Mouse (Mus musculus): ENCODE measurements around the gene Eif2b5. TPM values are rescaled to one million over a fixed set of nuclear protein-coding genes. Genes with fewer than 3 reads are reported as not detected.

Gene Eif2b5
- polyA plus RNA-seq, 1 experiment: 38.7 TPM

GRCm38 (mm10) chr16:20537601-20538320 is 39.1 kb downstream of the Eif2b5 start:
- H3K27ac ChIP-seq (ENCODE audit: control insufficient read depth, insufficient read depth, low read depth, low read length): no peak overlapping the region
- no peaks in the 10 kb centered on the region for H3K27me3 ChIP-seq (ENCODE audit: control insufficient read depth, insufficient read depth, low read length)
- no peaks in the 10 kb centered on the region for H3K36me3 ChIP-seq (ENCODE audit: control insufficient read depth, insufficient read depth, low read length)
- H3K4me3 ChIP-seq (ENCODE audit: control insufficient read depth, low read depth, low read length): no peak overlapping the region
- TF ChIP-seq CTCF (IDR thresholded peaks at IDR 0.05; ENCODE audit: control insufficient read depth, insufficient read depth, insufficient replicate concordance, low read depth, low read length) (no peak), POLR2A (IDR thresholded peaks at IDR 0.05; ENCODE audit: control insufficient read depth, low read depth, low read length) (no peak)
- H3K4me1 ChIP-seq (ENCODE audit: control insufficient read depth, insufficient read depth, low read length): peaks cover 3% of the 10 kb centered on the region; the same call in 1 of the 2 replicates

DNA sequence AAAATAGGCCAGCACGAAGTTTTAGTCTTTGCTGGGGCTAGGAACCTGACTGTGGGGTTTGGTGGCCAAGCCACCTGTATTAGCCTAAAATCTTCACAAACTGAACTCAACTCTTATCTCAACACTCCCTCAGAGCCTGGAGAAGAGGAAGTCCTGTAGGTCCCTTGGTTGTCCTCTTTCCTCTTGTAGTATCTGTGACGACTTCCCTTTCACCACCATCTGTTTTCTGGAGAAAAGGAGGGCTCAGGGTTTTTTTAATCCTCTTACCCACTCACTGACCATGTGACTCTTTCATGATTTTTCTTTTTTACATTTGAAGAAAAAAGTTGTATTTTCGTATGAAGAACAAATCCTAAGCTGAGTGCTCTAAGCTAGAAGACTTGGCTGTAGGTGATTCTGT is 41.0 kb downstream of the Eif2b5 start:
- no peaks in the 10 kb centered on the region for H3K36me3 ChIP-seq (ENCODE audit: control insufficient read depth, insufficient read depth, low read length)
- no peaks in the 10 kb centered on the region for H3K27me3 ChIP-seq (ENCODE audit: control insufficient read depth, insufficient read depth, low read length)
- H3K27ac ChIP-seq (ENCODE audit: control insufficient read depth, insufficient read depth, low read depth, low read length): no peak overlapping the region
- H3K4me1 ChIP-seq (ENCODE audit: control insufficient read depth, insufficient read depth, low read length): peaks cover 3% of the 10 kb centered on the region; the same call in 1 of the 2 replicates
- TF ChIP-seq CTCF (IDR thresholded peaks at IDR 0.05; ENCODE audit: control insufficient read depth, insufficient read depth, insufficient replicate concordance, low read depth, low read length): no peak
- H3K4me3 ChIP-seq (ENCODE audit: control insufficient read depth, low read depth, low read length): no peak overlapping the region

GRCm38 (mm10) chr16:20540438-20540837 is 41.8 kb downstream of the Eif2b5 start:
- Histone ChIP-seq H3K4me1 (ENCODE audit: control insufficient read depth, insufficient read depth, low read length) (peaks cover 3% of the 10 kb centered on the region; the same call in 1 of the 2 replicates), H3K27me3 (ENCODE audit: control insufficient read depth, insufficient read depth, low read length) (no peaks in the 10 kb centered on the region), H3K27ac (ENCODE audit: control insufficient read depth, insufficient read depth, low read depth, low read length) (no peak overlapping the region), H3K36me3 (ENCODE audit: control insufficient read depth, insufficient read depth, low read length) (no peaks in the 10 kb centered on the region), H3K4me3 (ENCODE audit: control insufficient read depth, low read depth, low read length) (no peak overlapping the region)
- TF ChIP-seq CTCF (IDR thresholded peaks at IDR 0.05; ENCODE audit: control insufficient read depth, insufficient read depth, insufficient replicate concordance, low read depth, low read length): no peak
- no peak for TF ChIP-seq POLR2A (IDR thresholded peaks at IDR 0.05; ENCODE audit: control insufficient read depth, low read depth, low read length)

DNA sequence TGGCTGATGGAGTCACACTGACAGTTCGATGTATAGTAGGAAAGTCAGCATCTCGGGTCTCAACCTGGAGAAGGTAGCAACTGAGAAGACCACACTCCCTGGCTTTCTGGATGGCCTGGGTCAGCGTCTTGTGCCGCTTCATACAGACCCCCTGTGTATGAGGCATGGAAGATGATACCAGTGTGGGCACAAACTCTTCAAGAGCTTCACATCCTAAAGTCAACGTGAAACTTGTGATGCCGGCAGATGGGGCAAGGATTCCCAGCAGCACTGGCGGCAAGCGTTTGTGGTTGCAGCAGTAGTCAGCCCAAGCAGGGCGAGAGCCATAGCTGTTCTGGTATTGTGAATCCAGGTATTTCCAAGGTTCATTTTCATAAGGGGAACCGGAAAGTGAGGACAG is 47.1 kb downstream of the Eif2b5 start:
- Histone ChIP-seq H3K36me3 (ENCODE audit: control insufficient read depth, insufficient read depth, low read length) (peaks cover 2% of the 10 kb centered on the region; the same call in 1 of the 2 replicates), H3K4me1 (ENCODE audit: control insufficient read depth, insufficient read depth, low read length) (peaks cover 4% of the 10 kb centered on the region), H3K27me3 (ENCODE audit: control insufficient read depth, insufficient read depth, low read length) (no peaks in the 10 kb centered on the region), H3K4me3 (ENCODE audit: control insufficient read depth, low read depth, low read length) (no peak overlapping the region), H3K27ac (ENCODE audit: control insufficient read depth, insufficient read depth, low read depth, low read length) (no peak overlapping the region)
- no peak for TF ChIP-seq POLR2A (IDR thresholded peaks at IDR 0.05; ENCODE audit: control insufficient read depth, low read depth, low read length)
- TF ChIP-seq CTCF (IDR thresholded peaks at IDR 0.05; ENCODE audit: control insufficient read depth, insufficient read depth, insufficient replicate concordance, low read depth, low read length): no peak

- Histone ChIP-seq H3K36me3 (ENCODE audit: control insufficient read depth, insufficient read depth, low read length) (peaks cover 2% of the 10 kb centered on the region; the same call in 1 of the 2 replicates), H3K27ac (ENCODE audit: control insufficient read depth, insufficient read depth, low read depth, low read length) (peak overlapping the region; percentile 95; the same call in 1 of the 2 replicates)
- TF ChIP-seq POLR2A (IDR thresholded peaks at IDR 0.05; ENCODE audit: control insufficient read depth, low read depth, low read length) (no peak), CTCF (IDR thresholded peaks at IDR 0.05; ENCODE audit: control insufficient read depth, insufficient read depth, insufficient replicate concordance, low read depth, low read length) (no peak)
These were observed 48.8 kb downstream of the Eif2b5 start for GRCm38 (mm10) chr16:20547423-20547822.

GRCm38 (mm10) chr16:20548096-20548948 is 49.7 kb downstream of the Eif2b5 start, which contains the start of gene Abcf3:
Abcf3 (plus strand) TSS chr16:20548577.
- TF ChIP-seq POLR2A (IDR thresholded peaks at IDR 0.05; ENCODE audit: control insufficient read depth, low read depth, low read length) (peak; percentile 98), CTCF (IDR thresholded peaks at IDR 0.05; ENCODE audit: control insufficient read depth, insufficient read depth, insufficient replicate concordance, low read depth, low read length) (0 out of 2 replicates have a peak, but pooled peaks have one; percentile 1)
- H3K4me1 ChIP-seq (ENCODE audit: control insufficient read depth, insufficient read depth, low read length): peaks cover 4% of the 10 kb centered on the region
- H3K4me3 ChIP-seq (ENCODE audit: control insufficient read depth, low read depth, low read length): peak within 1 kb of the TSS; percentile 99
- no peaks in the 10 kb centered on the region for H3K27me3 ChIP-seq (ENCODE audit: control insufficient read depth, insufficient read depth, low read length)
- H3K36me3 ChIP-seq (ENCODE audit: control insufficient read depth, insufficient read depth, low read length): peaks cover 2% of the 10 kb centered on the region; the same call in 1 of the 2 replicates
- H3K27ac ChIP-seq (ENCODE audit: control insufficient read depth, insufficient read depth, low read depth, low read length): peak within 1 kb of the TSS; percentile 95

More at GRCm38 (mm10) chr16:20547423-20547822, 48.8 kb downstream of the Eif2b5 start:
- peaks cover 4% of the 10 kb centered on the region for H3K4me1 ChIP-seq (ENCODE audit: control insufficient read depth, insufficient read depth, low read length)
- peak overlapping the region; percentile 99 for H3K4me3 ChIP-seq (ENCODE audit: control insufficient read depth, low read depth, low read length)
- no peaks in the 10 kb centered on the region for H3K27me3 ChIP-seq (ENCODE audit: control insufficient read depth, insufficient read depth, low read length)

DNA sequence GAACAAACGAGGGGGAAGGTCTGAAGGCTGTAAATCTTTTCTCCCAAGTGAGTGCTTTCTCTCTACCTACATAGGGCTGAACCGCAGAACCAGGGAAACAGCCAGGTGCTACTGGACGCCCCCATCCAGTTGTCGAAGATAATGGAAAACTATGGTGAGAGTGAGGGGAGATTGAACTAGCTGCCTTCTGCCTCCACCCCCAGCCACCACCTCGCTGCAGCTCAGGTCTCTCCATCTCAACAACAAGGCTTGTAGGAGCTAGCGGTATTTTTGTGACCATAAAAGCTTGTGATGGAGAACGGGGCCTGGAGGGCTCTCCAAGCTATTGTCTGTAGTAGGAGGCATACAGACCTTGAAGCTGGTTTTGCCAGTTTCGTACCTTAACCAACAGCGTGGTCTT is 50.5 kb downstream of the Eif2b5 start:
- Histone ChIP-seq H3K27me3 (ENCODE audit: control insufficient read depth, insufficient read depth, low read length) (no peaks in the 10 kb centered on the region), H3K27ac (ENCODE audit: control insufficient read depth, insufficient read depth, low read depth, low read length) (peak overlapping the region; percentile 93), H3K4me3 (ENCODE audit: control insufficient read depth, low read depth, low read length) (peak overlapping the region; percentile 99), H3K36me3 (ENCODE audit: control insufficient read depth, insufficient read depth, low read length) (peaks cover 4% of the 10 kb centered on the region), H3K4me1 (ENCODE audit: control insufficient read depth, insufficient read depth, low read length) (peaks cover 4% of the 10 kb centered on the region)
- TF ChIP-seq POLR2A (IDR thresholded peaks at IDR 0.05; ENCODE audit: control insufficient read depth, low read depth, low read length) (no peak), CTCF (IDR thresholded peaks at IDR 0.05; ENCODE audit: control insufficient read depth, insufficient read depth, insufficient replicate concordance, low read depth, low read length) (no peak)

All from testis, adult 2 months (tissue).